Mouse (Mus musculus) CD4-positive, CD25-positive, alpha-beta regulatory T cell (primary cell): ENCODE results near the gene Trpc4ap. TPM values are rescaled to one million over a fixed set of nuclear protein-coding genes. Genes with fewer than 3 reads are reported as not detected.

Experiments used
- polyA plus RNA-seq: library from polyadenylated mRNA; unstranded; fragments of 100-300 nt; shearing (Covaris generic); gene quantifications from one replicate; pipeline ENCODE4 v1.2.1, GENCODE M21; 2017

The Trpc4ap gene
- polyA plus RNA-seq: 388 TPM

GRCm38 (mm10) chr2:155691723-155692493, at the start of gene Trpc4ap:
TSS of gene Trpc4ap (minus strand) at chr2:155692384.

GRCm38 (mm10) chr2:155735766-155736165, 43.6 kb upstream of the Trpc4ap start, which contains the start of gene Gm17581:
TSS of gene Gm17581 (minus strand) at chr2:155735866.

GRCm38 (mm10) chr2:155729158-155729645, 37.0 kb upstream of the Trpc4ap start, which contains the start of gene Edem2:
TSS of gene Edem2 (minus strand) at chr2:155729475.

GRCm38 (mm10) chr2:155610978-155611377, 81.2 kb downstream of the Trpc4ap start, which contains the start of gene Myh7b:
TSS of gene Myh7b (plus strand) at chr2:155611212.

GRCm38 (mm10) chr2:155592137-155592853, 99.9 kb downstream of the Trpc4ap start, which contains the start of gene Gss:
TSS of gene Gss (minus strand) at chr2:155592810.

Other genes starting within 250 kb of the Trpc4ap start
- 31.9 TPM for gene Ncoa6, start 218.5 kb downstream of the Trpc4ap start, polyA plus RNA-seq
- gene Acss2, start 174.4 kb downstream of the Trpc4ap start, polyA plus RNA-seq: 68.4 TPM
- 13.0 TPM for gene Ggt7, start 174.1 kb downstream of the Trpc4ap start, polyA plus RNA-seq
- gene Gss, start 99.6 kb downstream of the Trpc4ap start, polyA plus RNA-seq: 11.5 TPM
- 0.32 TPM for gene Myh7b, start 81.2 kb downstream of the Trpc4ap start, polyA plus RNA-seq
- gene Edem2, start 37.1 kb upstream of the Trpc4ap start, polyA plus RNA-seq: 82.9 TPM
- not detected for gene Gm17581, start 43.5 kb upstream of the Trpc4ap start, polyA plus RNA-seq
- not detected for gene Procr, start 58.7 kb upstream of the Trpc4ap start, polyA plus RNA-seq
- gene Mmp24, start 83.0 kb upstream of the Trpc4ap start, polyA plus RNA-seq: not detected
- gene BC029722, start 127.0 kb upstream of the Trpc4ap start, polyA plus RNA-seq: 50.2 TPM
- 210 TPM for gene Eif6, start 134.5 kb upstream of the Trpc4ap start, polyA plus RNA-seq
- not detected for gene Fam83c, start 142.5 kb upstream of the Trpc4ap start, polyA plus RNA-seq
- gene Uqcc1, start 237.9 kb upstream of the Trpc4ap start, polyA plus RNA-seq: 40.2 TPM
- not detected for gene Gm15557, start 248.3 kb upstream of the Trpc4ap start, polyA plus RNA-seq